Comparison of ENCODE assay signal across 7 mouse cellular contexts in the genomic region with DNA sequence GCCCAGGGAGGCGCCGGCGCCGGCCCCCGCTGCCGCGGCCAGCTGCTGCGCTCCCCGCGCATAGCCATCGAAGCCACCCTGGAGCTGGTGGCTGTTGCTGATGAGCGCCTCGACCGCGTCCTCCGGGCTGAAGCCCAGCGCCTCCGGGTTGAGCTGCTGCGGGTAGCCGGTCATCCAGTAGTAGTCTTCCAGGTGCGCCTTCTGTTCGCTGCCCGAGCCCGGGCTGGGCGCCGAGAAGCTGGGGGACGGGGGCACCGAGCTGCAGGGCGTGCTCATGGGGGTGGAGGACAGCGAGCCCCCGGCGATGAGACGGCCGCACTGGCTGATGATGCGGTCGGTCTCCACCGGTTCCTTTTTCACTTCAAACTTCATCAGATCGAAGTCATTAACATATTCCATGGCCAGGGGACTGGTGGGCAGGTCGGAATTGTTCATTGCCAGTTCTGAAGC. TPM values are rescaled to one million over a fixed set of nuclear protein-coding genes. Genes with fewer than 3 reads are reported as not detected.
DNase-seq lines count a peak whose midpoint lies in the region; ATAC-seq and TF ChIP-seq lines count a peak whose summit lies in the region.

No protein-coding gene starts in this region.

- no peaks in the 10 kb centered on the region for H3K4me1 ChIP-seq in heart, embryonic 11.5 days (ENCODE audit: control insufficient read depth, insufficient read depth, low read length)
- H3K4me1 ChIP-seq in limb, embryonic 10.5 days = peaks cover 34% of the 10 kb centered on the region
- H3K4me1 ChIP-seq in midbrain, embryonic 14.5 days (ENCODE audit: control insufficient read depth, insufficient read depth, low read length) = peaks cover 9% of the 10 kb centered on the region; the same call in 1 of the 2 replicates
- H3K4me1 ChIP-seq in testis, adult 2 months (ENCODE audit: control insufficient read depth, insufficient read depth, low read length) = peaks cover 9% of the 10 kb centered on the region

- peak overlapping the region; percentile 73; the same call in 1 of the 2 replicates for H3K27ac ChIP-seq in heart, embryonic 11.5 days (ENCODE audit: low read depth, low read length)
- peak overlapping the region; percentile 82 for H3K27ac ChIP-seq in limb, embryonic 10.5 days
- H3K27ac ChIP-seq in midbrain, embryonic 14.5 days (replicated peaks; ENCODE audit: low read depth, low read length) = peak overlapping the region; percentile 75
- peak overlapping the region; percentile 40 for H3K27ac ChIP-seq in testis, adult 2 months (ENCODE audit: control insufficient read depth, insufficient read depth, low read depth, low read length)

- H3K4me2 ChIP-seq in heart, embryonic 11.5 days = peak overlapping the region; percentile 93
- H3K4me2 ChIP-seq in midbrain, embryonic 14.5 days (ENCODE audit: low read length) = peak overlapping the region; percentile 82

- no peaks in the 10 kb centered on the region for H3K36me3 ChIP-seq in C2C12 (ENCODE audit: control insufficient read depth, insufficient read depth)
- no peaks in the 10 kb centered on the region for H3K36me3 ChIP-seq in heart, embryonic 11.5 days (ENCODE audit: control insufficient read depth, insufficient read depth, low read length)
- H3K36me3 ChIP-seq in limb, embryonic 10.5 days = no peaks in the 10 kb centered on the region
- H3K36me3 ChIP-seq in midbrain, embryonic 14.5 days (ENCODE audit: control insufficient read depth, insufficient read depth, low read length) = no peaks in the 10 kb centered on the region
- H3K36me3 ChIP-seq in testis, adult 2 months (ENCODE audit: control insufficient read depth, insufficient read depth, low read length) = no peaks in the 10 kb centered on the region

- peak overlapping the region; percentile 45 for H3ac ChIP-seq in C2C12 (ENCODE audit: control insufficient read depth, insufficient read length, low read depth)

- ATAC-seq in Patski = peak; percentile 12
- ATAC-seq in heart, embryonic 11.5 days (replicated peaks; ENCODE audit: insufficient number of reproducible peaks, low FRiP score, low TSS enrichment) = peak; percentile 39; the same call in 1 of the 2 replicates
- peak; percentile 24; the same call in 1 of the 2 replicates for ATAC-seq in midbrain, embryonic 14.5 days (ENCODE audit: low FRiP score, low TSS enrichment)

- CTCF ChIA-PET in Patski (lab: Charles Lee) = interaction anchor here (1.1 kb wide), 2 partner anchors 303 to 438 kb away, joined by 3 to 4 read pairs; no protein-coding TSS in a partner anchor

- H3K27me3 ChIP-seq in C2C12 (ENCODE audit: control insufficient read depth, insufficient read depth, insufficient read length) (no peaks in the 10 kb centered on the region), Patski (no peaks in the 10 kb centered on the region)
- no peaks in the 10 kb centered on the region; the same call in none of the 2 replicates for H3K27me3 ChIP-seq in heart, embryonic 11.5 days (ENCODE audit: control insufficient read depth, insufficient read depth, low read length)
- H3K27me3 ChIP-seq in limb, embryonic 10.5 days (ENCODE audit: low read depth, poor library complexity, severe bottlenecking) = peaks cover 35% of the 10 kb centered on the region
- peaks cover 22% of the 10 kb centered on the region; the same call in 1 of the 2 replicates for H3K27me3 ChIP-seq in midbrain, embryonic 14.5 days (ENCODE audit: control insufficient read depth, insufficient read depth, low read length)
- no peaks in the 10 kb centered on the region; the same call in 1 of the 2 replicates for H3K27me3 ChIP-seq in testis, adult 2 months (ENCODE audit: control insufficient read depth, insufficient read depth, low read length)

- H3K4me3 ChIP-seq in C2C12 (ENCODE audit: insufficient read depth, poor library complexity, severe bottlenecking) = peak overlapping the region; percentile 31
- peak overlapping the region; percentile 57 for H3K4me3 ChIP-seq in heart, embryonic 11.5 days (ENCODE audit: low read depth, low read length)
- peak overlapping the region; percentile 73 for H3K4me3 ChIP-seq in limb, embryonic 10.5 days
- peak overlapping the region; percentile 48 for H3K4me3 ChIP-seq in midbrain, embryonic 14.5 days (replicated peaks; ENCODE audit: low read depth, low read length)
- H3K4me3 ChIP-seq in testis, adult 2 months (ENCODE audit: control insufficient read depth, low read depth, low read length) = peak overlapping the region; percentile 78

- H3K79me3 ChIP-seq in C2C12 (ENCODE audit: low read depth) = no peaks in the 10 kb centered on the region

- peak overlapping the region; percentile 62; the same call in 1 of the 2 replicates for H3K9ac ChIP-seq in heart, embryonic 11.5 days (ENCODE audit: low read depth, low read length)
- H3K9ac ChIP-seq in midbrain, embryonic 14.5 days (replicated peaks; ENCODE audit: low read length) = peak overlapping the region; percentile 50

- no peak for TF ChIP-seq CTCF in C2C12 (IDR thresholded peaks at IDR 0.05; ENCODE audit: control insufficient read depth, insufficient read depth, insufficient read length)
- no peak for TF ChIP-seq CTCF in Patski (IDR thresholded peaks at IDR 0.05)
- no peak for TF ChIP-seq CTCF in testis, adult 2 months (IDR thresholded peaks at IDR 0.05; ENCODE audit: control insufficient read depth, insufficient read depth, insufficient replicate concordance, low read depth, low read length)

- in situ Hi-C loops in Patski (cut with MboI; ENCODE audit: low pct_unique_long_range_greater_than_20kb) = loop anchor here (5.0 to 10.0 kb wide), 6 partner anchors 154 to 1169 kb away; no protein-coding TSS in a partner anchor

- WGBS in heart, embryonic 11.5 days (ENCODE audit: insufficient replicate concordance) = under 1% methylated on average over 39 of the region's 39 CpGs
- 2% methylated on average over 39 of the region's 39 CpGs for WGBS in limb, embryonic 10.5 days
- WGBS in midbrain, embryonic 14.5 days = under 1% methylated on average over 39 of the region's 39 CpGs

- H3K9me3 ChIP-seq in heart, embryonic 11.5 days (replicated peaks; ENCODE audit: control insufficient read depth, low read length) = no peaks in the 10 kb centered on the region
- H3K9me3 ChIP-seq in limb, embryonic 10.5 days (replicated peaks) = no peaks in the 10 kb centered on the region
- no peaks in the 10 kb centered on the region for H3K9me3 ChIP-seq in midbrain, embryonic 14.5 days (ENCODE audit: control insufficient read depth, low read length)

- no peaks in the 10 kb centered on the region for H3K79me2 ChIP-seq in C2C12 (ENCODE audit: control insufficient read depth, insufficient read depth)

- POLR2A ChIA-PET in Patski (lab: Charles Lee) = interaction anchor here (0.5 to 1.6 kb wide), 4 partner anchors 39 to 659 kb away, joined by 3 to 4 read pairs (median 3); no protein-coding TSS in a partner anchor

- DNase-seq in Patski (ENCODE audit: low read depth, low spot score) = no peak
- DNase-seq in embryo, embryonic 10.5 days (ENCODE audit: low spot score) = peak; percentile 65
- DNase-seq in limb, embryonic 10.5 days (ENCODE audit: low spot score) = peak; percentile 77
- peak; percentile 68 for DNase-seq in midbrain, embryonic 14.5 days

- no peak for TF ChIP-seq POLR2A in testis, adult 2 months (IDR thresholded peaks at IDR 0.05; ENCODE audit: control insufficient read depth, low read depth, low read length)

TF ChIP-seq in C2C12, 6 proteins besides CTCF, POLR2A, EP300 and RAD21:
- TF ChIP-seq MYOG (IDR thresholded peaks at IDR 0.05; ENCODE audit: control insufficient read depth, extremely low read depth, insufficient read length) = no peak
- TF ChIP-seq USF1 (IDR thresholded peaks at IDR 0.05; ENCODE audit: low read depth) = no peak
- TF ChIP-seq CEBPB (IDR thresholded peaks at IDR 0.05; ENCODE audit: low read depth) = no peak
- TF ChIP-seq MAX (IDR thresholded peaks at IDR 0.05) = no peak
- no peak for TF ChIP-seq MYOD1 (IDR thresholded peaks at IDR 0.05; ENCODE audit: control insufficient read depth, insufficient read length, low read depth)
- no peak for TF ChIP-seq FOSL1 (IDR thresholded peaks at IDR 0.05; ENCODE audit: insufficient read depth, low read length, poor library complexity, severe bottlenecking)

RNA-seq across cellular contexts. Expression of a gene that starts 1.2 kb away (rescaled TPM):
- 0.60 TPM for polyA plus RNA-seq in C2C12 (2012; fragmentation: generic; extraction: Trizol)
- polyA plus RNA-seq in Patski (2021) = 37.7 TPM
- 2.1 and 2.4 TPM in 2 replicates for polyA plus RNA-seq in heart, embryonic 11.5 days (2014; fragmentation: Nextera tagmentation; extraction: Ambion mirVana)
- 0.58 and 0.98 TPM in 2 replicates for polyA plus RNA-seq in limb, embryonic 10.5 days (2016; fragmentation: Nextera tagmentation; extraction: Ambion mirVana)
- polyA plus RNA-seq in midbrain, embryonic 14.5 days (2014; fragmentation: Nextera tagmentation; extraction: Ambion mirVana) = 9.6 and 10.0 TPM in 2 replicates
- 1.0 and 1.1 TPM in 2 replicates for polyA plus RNA-seq in testis, adult 2 months (2012; rRNA removed)
